Mouse (Mus musculus): ENCODE data around the gene Itga5. TPM values are rescaled to one million over a fixed set of nuclear protein-coding genes. Genes with fewer than 3 reads are reported as not detected.

Gene Itga5
- polyA plus RNA-seq, 1 experiment from 2014 or later = 22.0 TPM

DNA sequence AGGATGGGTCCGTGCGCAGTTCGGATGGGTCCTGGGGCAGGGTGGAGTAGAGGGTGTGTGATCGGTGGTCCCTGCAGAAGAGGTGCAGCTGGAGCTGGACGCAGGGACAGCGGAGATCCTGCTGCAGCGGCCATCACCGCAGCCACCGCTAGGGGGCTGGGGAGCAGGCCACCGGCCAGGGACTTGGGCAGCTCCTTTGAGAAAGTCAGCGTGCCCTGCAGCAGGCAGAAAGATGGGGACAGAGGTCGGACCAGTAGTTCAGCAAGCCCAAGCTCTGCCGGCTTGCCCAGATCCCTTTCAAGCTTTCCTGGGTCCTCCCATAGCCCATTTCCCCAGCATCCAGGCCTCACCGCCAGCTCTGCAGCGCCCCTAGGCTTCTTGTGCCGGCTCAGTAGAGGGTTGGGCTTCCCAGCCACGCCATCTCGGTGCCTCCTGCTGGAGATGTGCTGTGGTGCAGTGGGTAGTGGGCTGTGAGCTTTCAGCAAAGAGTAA lies 51.5 kb downstream of the Itga5 start:
- Histone ChIP-seq H3K4me1 (replicated peaks; ENCODE audit: control insufficient read depth, insufficient read depth, low read length) (0 out of 2 replicates have a peak, but pooled peaks cover 3% of the 10 kb centered on the region), H3K4me2 (ENCODE audit: low read depth, low read length, severe bottlenecking) (peak overlapping the region; percentile 39), H3K27ac (ENCODE audit: low read depth, low read length) (no peak overlapping the region), H3K9me3 (ENCODE audit: control insufficient read depth, low read length) (no peaks in the 10 kb centered on the region), H3K27me3 (ENCODE audit: control insufficient read depth, insufficient read depth, low read length) (no peaks in the 10 kb centered on the region), H3K9ac (ENCODE audit: low read length) (no peak overlapping the region; the same call in 1 of the 2 replicates), H3K4me3 (ENCODE audit: low read depth, low read length) (no peak overlapping the region; the same call in 1 of the 2 replicates), H3K36me3 (ENCODE audit: control insufficient read depth, insufficient read depth, low read length) (peaks cover 3% of the 10 kb centered on the region; the same call in 1 of the 2 replicates)
- DNase-seq (ENCODE audit: low spot score) (peak; percentile 91), ATAC-seq (replicated peaks; ENCODE audit: low FRiP score) (peak; percentile 85)
- WGBS = 3% methylated on average over 18 of the region's 18 CpGs

DNA sequence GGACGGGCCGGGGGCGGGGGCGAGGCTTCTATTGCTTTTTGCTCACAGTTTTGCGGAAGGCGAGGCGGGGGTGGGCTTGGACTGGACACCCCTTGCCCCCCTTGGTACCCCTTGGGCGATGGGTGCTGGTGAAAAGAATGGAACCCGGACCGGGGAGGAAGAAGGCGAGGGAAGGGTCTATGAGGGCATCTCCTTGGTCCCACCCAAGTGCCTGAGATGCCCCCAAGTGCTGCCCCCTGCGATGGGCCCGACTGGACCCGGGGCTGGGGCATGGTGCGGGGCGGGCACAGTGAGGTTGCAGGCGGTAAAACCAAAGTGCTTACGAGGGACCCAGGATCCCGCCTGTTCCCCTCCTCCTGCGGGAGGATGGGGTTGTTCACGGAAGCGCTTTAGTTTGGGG lies 52.4 kb downstream of the Itga5 start:
- peak; percentile 11; the same call in 1 of the 2 replicates for ATAC-seq (replicated peaks; ENCODE audit: low FRiP score)
- no peak for DNase-seq (ENCODE audit: low spot score)
- H3K36me3 ChIP-seq (ENCODE audit: control insufficient read depth, insufficient read depth, low read length) = peaks cover 3% of the 10 kb centered on the region; the same call in 1 of the 2 replicates
- peaks cover 2% of the 10 kb centered on the region; the same call in 1 of the 2 replicates for H3K27me3 ChIP-seq (ENCODE audit: control insufficient read depth, insufficient read depth, low read length)
- peak overlapping the region; percentile 45 for H3K9ac ChIP-seq (ENCODE audit: low read length)
- 46% methylated on average over 21 of the region's 22 CpGs for WGBS
- no peak overlapping the region for H3K4me3 ChIP-seq (ENCODE audit: low read depth, low read length)
- peak overlapping the region; percentile 39 for H3K4me2 ChIP-seq (ENCODE audit: low read depth, low read length, severe bottlenecking)
- H3K4me1 ChIP-seq (replicated peaks; ENCODE audit: control insufficient read depth, insufficient read depth, low read length) = 0 out of 2 replicates have a peak, but pooled peaks cover 3% of the 10 kb centered on the region
- no peaks in the 10 kb centered on the region for H3K9me3 ChIP-seq (ENCODE audit: control insufficient read depth, low read length)
- H3K27ac ChIP-seq (ENCODE audit: low read depth, low read length) = no peak overlapping the region

GRCm38 (mm10) chr15:103313495-103314095 lies 53.0 kb downstream of the Itga5 start:
- Histone ChIP-seq H3K4me3 (ENCODE audit: low read depth, low read length) (no peak overlapping the region), H3K27me3 (ENCODE audit: control insufficient read depth, insufficient read depth, low read length) (peaks cover 3% of the 10 kb centered on the region; the same call in 1 of the 2 replicates), H3K27ac (ENCODE audit: low read depth, low read length) (no peak overlapping the region), H3K4me2 (ENCODE audit: low read depth, low read length, severe bottlenecking) (0 out of 2 replicates have a peak overlapping the region, but pooled peaks have one; percentile 39), H3K36me3 (ENCODE audit: control insufficient read depth, insufficient read depth, low read length) (peaks cover 3% of the 10 kb centered on the region; the same call in 1 of the 2 replicates), H3K4me1 (replicated peaks; ENCODE audit: control insufficient read depth, insufficient read depth, low read length) (0 out of 2 replicates have a peak, but pooled peaks cover 4% of the 10 kb centered on the region), H3K9ac (ENCODE audit: low read length) (no peak overlapping the region), H3K9me3 (ENCODE audit: control insufficient read depth, low read length) (no peaks in the 10 kb centered on the region)
- ATAC-seq (replicated peaks; ENCODE audit: low FRiP score) (no peak), DNase-seq (ENCODE audit: low spot score) (peak; percentile 75)
- 19% methylated on average over 18 of the region's 18 CpGs for WGBS

DNA sequence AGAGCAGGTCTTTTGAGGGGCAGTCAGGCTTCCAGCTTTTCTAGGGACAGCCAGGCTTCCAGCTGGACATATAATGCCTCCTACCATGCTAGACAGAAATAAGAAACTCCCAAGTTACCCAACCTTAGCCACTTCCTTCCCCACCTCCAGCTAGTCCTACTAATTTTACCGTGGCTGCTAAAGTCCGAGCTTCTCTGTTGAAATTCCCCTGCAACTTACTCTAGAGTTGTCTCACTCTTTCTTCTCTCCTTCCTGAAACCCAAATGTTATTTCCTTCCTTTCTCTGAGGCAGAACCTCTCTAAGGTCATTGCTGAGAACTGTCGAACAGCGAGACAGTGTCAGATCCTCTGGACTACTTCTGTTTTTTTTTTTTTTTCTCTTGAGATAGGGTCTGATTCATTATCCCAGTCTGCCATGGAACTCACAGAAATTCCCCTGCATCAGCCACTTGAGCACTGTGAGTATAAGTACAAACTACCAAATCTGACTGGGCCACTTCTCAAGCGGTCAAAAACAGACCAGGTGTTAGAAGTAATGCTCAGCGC lies 56.1 kb downstream of the Itga5 start, which contains the start of gene Gpr84:
TSS of gene Gpr84 (minus strand) at position 248 of the 546 bp plus-strand sequence.
- no peaks in the 10 kb centered on the region for H3K9me3 ChIP-seq (ENCODE audit: control insufficient read depth, low read length)
- DNase-seq (ENCODE audit: low spot score) = no peak
- H3K36me3 ChIP-seq (ENCODE audit: control insufficient read depth, insufficient read depth, low read length) = no peaks in the 10 kb centered on the region; the same call in 1 of the 2 replicates
- 72% methylated on average over 6 of the region's 6 CpGs for WGBS
- H3K4me1 ChIP-seq (replicated peaks; ENCODE audit: control insufficient read depth, insufficient read depth, low read length) = peaks cover 20% of the 10 kb centered on the region
- no peak within 1 kb of the TSS for H3K9ac ChIP-seq (ENCODE audit: low read length)
- no peak within 1 kb of the TSS for H3K27ac ChIP-seq (ENCODE audit: low read depth, low read length)
- no peak for ATAC-seq (replicated peaks; ENCODE audit: low FRiP score)
- H3K27me3 ChIP-seq (ENCODE audit: control insufficient read depth, insufficient read depth, low read length) = peaks cover 3% of the 10 kb centered on the region; the same call in 1 of the 2 replicates
- no peak within 1 kb of the TSS for H3K4me3 ChIP-seq (ENCODE audit: low read depth, low read length)
- no peak within 1 kb of the TSS for H3K4me2 ChIP-seq (ENCODE audit: low read depth, low read length, severe bottlenecking)

- DNase-seq (ENCODE audit: low spot score) = no peak
- no peak overlapping the region for H3K4me2 ChIP-seq (ENCODE audit: low read depth, low read length, severe bottlenecking)
- no peaks in the 10 kb centered on the region for H3K36me3 ChIP-seq (ENCODE audit: control insufficient read depth, insufficient read depth, low read length)
- no peaks in the 10 kb centered on the region for H3K9me3 ChIP-seq (ENCODE audit: control insufficient read depth, low read length)
- H3K4me3 ChIP-seq (ENCODE audit: low read depth, low read length) = no peak overlapping the region
- no peak for ATAC-seq (replicated peaks; ENCODE audit: low FRiP score)
- peaks cover 27% of the 10 kb centered on the region for H3K4me1 ChIP-seq (replicated peaks; ENCODE audit: control insufficient read depth, insufficient read depth, low read length)
- H3K9ac ChIP-seq (ENCODE audit: low read length) = peak overlapping the region; percentile 23; the same call in 1 of the 2 replicates
- H3K27ac ChIP-seq (ENCODE audit: low read depth, low read length) = no peak overlapping the region
- 67% methylated on average over 26 of the region's 26 CpGs for WGBS
- H3K27me3 ChIP-seq (ENCODE audit: control insufficient read depth, insufficient read depth, low read length) = peaks cover 3% of the 10 kb centered on the region; the same call in 1 of the 2 replicates
These were observed 57.5 kb downstream of the Itga5 start for GRCm38 (mm10) chr15:103308876-103309580.

- Histone ChIP-seq H3K4me1 (replicated peaks; ENCODE audit: control insufficient read depth, insufficient read depth, low read length) (peaks cover 31% of the 10 kb centered on the region), H3K27ac (ENCODE audit: low read depth, low read length) (no peak overlapping the region), H3K9me3 (ENCODE audit: control insufficient read depth, low read length) (no peaks in the 10 kb centered on the region), H3K36me3 (ENCODE audit: control insufficient read depth, insufficient read depth, low read length) (no peaks in the 10 kb centered on the region), H3K9ac (ENCODE audit: low read length) (peak overlapping the region; percentile 23; the same call in 1 of the 2 replicates), H3K27me3 (ENCODE audit: control insufficient read depth, insufficient read depth, low read length) (peaks cover 3% of the 10 kb centered on the region; the same call in 1 of the 2 replicates), H3K4me3 (ENCODE audit: low read depth, low read length) (no peak overlapping the region), H3K4me2 (ENCODE audit: low read depth, low read length, severe bottlenecking) (no peak overlapping the region)
- ATAC-seq (replicated peaks; ENCODE audit: low FRiP score) (no peak), DNase-seq (ENCODE audit: low spot score) (no peak)
- WGBS = 46% methylated on average over 28 of the region's 28 CpGs
These were observed 58.3 kb downstream of the Itga5 start for GRCm38 (mm10) chr15:103308056-103308875.

- H3K4me2 ChIP-seq (ENCODE audit: low read depth, low read length, severe bottlenecking) = no peak overlapping the region
- H3K4me1 ChIP-seq (replicated peaks; ENCODE audit: control insufficient read depth, insufficient read depth, low read length) = peaks cover 42% of the 10 kb centered on the region
- under 1% methylated on average over 7 of the region's 7 CpGs for WGBS
- H3K4me3 ChIP-seq (ENCODE audit: low read depth, low read length) = no peak overlapping the region
- H3K27me3 ChIP-seq (ENCODE audit: control insufficient read depth, insufficient read depth, low read length) = peaks cover 3% of the 10 kb centered on the region; the same call in 1 of the 2 replicates
- peak; percentile 97 for DNase-seq (ENCODE audit: low spot score)
- H3K36me3 ChIP-seq (ENCODE audit: control insufficient read depth, insufficient read depth, low read length) = no peaks in the 10 kb centered on the region
- peak overlapping the region; percentile 25; the same call in 1 of the 2 replicates for H3K9ac ChIP-seq (ENCODE audit: low read length)
- 0 out of 2 replicates have a peak, but pooled peaks have one; percentile 0 for ATAC-seq (replicated peaks; ENCODE audit: low FRiP score)
- no peak overlapping the region for H3K27ac ChIP-seq (ENCODE audit: low read depth, low read length)
- no peaks in the 10 kb centered on the region for H3K9me3 ChIP-seq (ENCODE audit: control insufficient read depth, low read length)
These were observed 59.4 kb downstream of the Itga5 start for GRCm38 (mm10) chr15:103307125-103307524.

Measured in forebrain, embryonic 11.5 days (tissue).